Mouse (Mus musculus) small intestine, adult 2 months (tissue): ENCODE measurements around the gene Olfr1012. TPM values are rescaled to one million over a fixed set of nuclear protein-coding genes. Genes with fewer than 3 reads are reported as not detected.

Experiments used
- H3K27ac ChIP-seq: fragments of 200-500 bp; 2 replicates; pipeline ENCODE4 v1.5.1; 2012; ENCODE audit warnings: low read depth, low read length, control low read depth, inconsistent platforms; ENCODE audit not compliant: insufficient read depth
- H3K27me3 ChIP-seq: fragments of 200-500 bp; 2 replicates; pipeline ENCODE4 v1.6.1; 2012; ENCODE audit warnings: mild to moderate bottlenecking, moderate library complexity, low read length, inconsistent platforms; ENCODE audit not compliant: control insufficient read depth, insufficient read depth
- H3K36me3 ChIP-seq: fragments of 200-500 bp; 2 replicates; pipeline ENCODE4 v1.6.1; 2012; ENCODE audit warnings: mild to moderate bottlenecking, low read length, control low read depth, inconsistent platforms; ENCODE audit not compliant: control insufficient read depth, insufficient read depth
- H3K4me1 ChIP-seq: fragments of 200-500 bp; 2 replicates; pipeline ENCODE4 v1.6.1; 2012; ENCODE audit warnings: low read length, inconsistent platforms, mixed read lengths; ENCODE audit not compliant: control insufficient read depth, insufficient read depth, insufficient read length
- H3K4me3 ChIP-seq: fragments of 200-500 bp; 2 replicates; pipeline ENCODE4 v1.5.1; 2012; ENCODE audit warnings: low read depth, mild to moderate bottlenecking, control low read depth, inconsistent platforms, low read length, moderate library complexity
- CTCF ChIP-seq: fragments of 200-500 bp; IDR thresholded peaks from 2 replicates; pipeline ENCODE4 v1.5.1; 2012; ENCODE audit warnings: low read depth, mild to moderate bottlenecking, control low read depth, inconsistent platforms, low read length, moderate library complexity, mixed read lengths; ENCODE audit not compliant: insufficient replicate concordance, insufficient read length; ENCODE audit errors: extremely low read depth
- POLR2A ChIP-seq: fragments of 200-500 bp; IDR thresholded peaks from 2 replicates; pipeline ENCODE4 v1.6.1; 2012; ENCODE audit warnings: low read depth, mild to moderate bottlenecking, control low read depth, inconsistent platforms, low read length, moderate library complexity
- WGBS: fragments of 180-500 bp; shearing (Covaris S2); methylation state at CpG from one replicate; pipeline ENCODE4 v1.1.7; 2018; 5-methylcytosine and 5-hydroxymethylcytosine counted together
- polyA plus RNA-seq: library from polyadenylated mRNA; depleted of rRNA; stranded (reverse); fragments of >200 nt; gene quantifications from 2 replicates; pipeline ENCODE4 v1.2.3, GENCODE M21; 2012; rRNA removed

Olfr1012 gene
- not detected in 2 replicates for polyA plus RNA-seq

- H3K4me1 ChIP-seq, result no peaks in the 10 kb centered on the region
- no peak for TF ChIP-seq POLR2A
- TF ChIP-seq CTCF, result no peak
- H3K27ac ChIP-seq, result no peak within 1 kb of the TSS
- H3K4me3 ChIP-seq, result no peak within 1 kb of the TSS
- H3K27me3 ChIP-seq, result no peaks in the 10 kb centered on the region
- no peaks in the 10 kb centered on the region for H3K36me3 ChIP-seq
- WGBS, result 54% methylated on average over 1 of the region's 1 CpGs
Measured at GRCm38 (mm10) chr2:85762666-85763065, at the start of gene Olfr1012. Olfr1012 (minus strand) TSS chr2:85762766.

GRCm38 (mm10) chr2:85804501-85804900, 41.9 kb upstream of the Olfr1012 start:
- TF ChIP-seq POLR2A (no peak), CTCF (no peak)
- H3K36me3 ChIP-seq, result no peaks in the 10 kb centered on the region
- 83% methylated on average over 4 of the region's 4 CpGs for WGBS
- no peak overlapping the region for H3K27ac ChIP-seq
- no peaks in the 10 kb centered on the region for H3K4me1 ChIP-seq
- no peak overlapping the region for H3K4me3 ChIP-seq
- H3K27me3 ChIP-seq, result no peaks in the 10 kb centered on the region

GRCm38 (mm10) chr2:85802444-85802843, 39.9 kb upstream of the Olfr1012 start, which contains the start of gene Olfr1016:
Olfr1016 (minus strand) TSS chr2:85802544.
- H3K4me3 ChIP-seq, result no peak within 1 kb of the TSS
- H3K27me3 ChIP-seq, result no peaks in the 10 kb centered on the region
- TF ChIP-seq POLR2A (no peak), CTCF (no peak)
- 86% methylated on average over 2 of the region's 2 CpGs for WGBS
- H3K36me3 ChIP-seq, result no peaks in the 10 kb centered on the region
- H3K4me1 ChIP-seq, result no peaks in the 10 kb centered on the region
- no peak within 1 kb of the TSS for H3K27ac ChIP-seq

GRCm38 (mm10) chr2:85792331-85792730, 29.8 kb upstream of the Olfr1012 start:
- Histone ChIP-seq H3K27me3 (no peaks in the 10 kb centered on the region), H3K4me1 (no peaks in the 10 kb centered on the region), H3K4me3 (no peak overlapping the region), H3K27ac (no peak overlapping the region), H3K36me3 (no peaks in the 10 kb centered on the region)
- TF ChIP-seq CTCF, result no peak
- no peak for TF ChIP-seq POLR2A
- WGBS, result 45% methylated on average over 2 of the region's 2 CpGs

- no peak within 1 kb of the TSS for H3K27ac ChIP-seq
- TF ChIP-seq POLR2A, result no peak
- TF ChIP-seq CTCF, result no peak
- H3K27me3 ChIP-seq, result no peaks in the 10 kb centered on the region
- no peaks in the 10 kb centered on the region for H3K4me1 ChIP-seq
- H3K36me3 ChIP-seq, result no peaks in the 10 kb centered on the region
- H3K4me3 ChIP-seq, result no peak within 1 kb of the TSS
Measured at GRCm38 (mm10) chr2:85781717-85782116, 19.2 kb upstream of the Olfr1012 start, which contains the start of gene Olfr1015. Olfr1015 (plus strand) TSS chr2:85782017.

GRCm38 (mm10) chr2:85772413-85772812, 9.8 kb upstream of the Olfr1012 start, which contains the start of gene Olfr1014:
Olfr1014 (plus strand) TSS chr2:85772713.
- no peak for TF ChIP-seq POLR2A
- TF ChIP-seq CTCF, result no peak
- Histone ChIP-seq H3K27me3 (no peaks in the 10 kb centered on the region), H3K4me3 (no peak within 1 kb of the TSS), H3K27ac (no peak within 1 kb of the TSS), H3K4me1 (no peaks in the 10 kb centered on the region), H3K36me3 (no peaks in the 10 kb centered on the region)

GRCm38 (mm10) chr2:85766798-85767197, 4.2 kb upstream of the Olfr1012 start, which contains the start of gene Olfr1013:
Olfr1013 (plus strand) TSS chr2:85767098.
- Histone ChIP-seq H3K27ac (no peak within 1 kb of the TSS), H3K4me3 (no peak within 1 kb of the TSS), H3K36me3 (no peaks in the 10 kb centered on the region), H3K27me3 (no peaks in the 10 kb centered on the region), H3K4me1 (no peaks in the 10 kb centered on the region)
- no peak for TF ChIP-seq CTCF
- no peak for TF ChIP-seq POLR2A

GRCm38 (mm10) chr2:85753822-85754221, 8.7 kb downstream of the Olfr1012 start:
- no peaks in the 10 kb centered on the region for H3K27me3 ChIP-seq
- no peaks in the 10 kb centered on the region for H3K4me1 ChIP-seq
- 81% methylated on average over 4 of the region's 4 CpGs for WGBS
- H3K4me3 ChIP-seq, result no peak overlapping the region
- TF ChIP-seq CTCF (no peak), POLR2A (no peak)
- no peak overlapping the region for H3K27ac ChIP-seq
- no peaks in the 10 kb centered on the region for H3K36me3 ChIP-seq
